8 mouse cellular contexts compared by ENCODE assay signal in genomic region chr10:14321503-14321902, GRCm38 (mm10).
DNase-seq lines count a peak whose midpoint lies in the region; ATAC-seq and TF ChIP-seq lines count a peak whose summit lies in the region.
"Had no signal": no experiment of that assay in that cellular context is flagged by ENCODE, and none has a peak within 500 bp of the region (broad histone marks: within the 10 kb centered on the region; RNA-seq: fewer than 3 reads in every experiment).

No protein-coding gene starts in this region.

- H3K4me2 ChIP-seq in midbrain, embryonic 12.5 days (replicated peaks): no peak overlapping the region
- H3K4me2 ChIP-seq: lung, embryonic 15.5 days had no signal

- intact Hi-C loops in heart, postnatal 36 days (cut with DNase I): loop anchor here (2.0 kb wide), 3 partner anchors 69 to 1305 kb away; no protein-coding TSS in a partner anchor
- intact Hi-C loops in left cerebral cortex, adult 2 months (cut with DNase I): loop anchor here (1.0 to 10.0 kb wide), 4 partner anchors 70 to 754 kb away; no protein-coding TSS in a partner anchor

- no peak overlapping the region for H3K4me3 ChIP-seq in G1E (ENCODE audit: low read depth, low read length)
- no peak overlapping the region for H3K4me3 ChIP-seq in left cerebral cortex, adult 2 months
- no peak overlapping the region for H3K4me3 ChIP-seq in midbrain, embryonic 12.5 days
- H3K4me3 ChIP-seq in spleen, adult 2 months (ENCODE audit: extremely low read depth, insufficient read depth, insufficient read length): no peak overlapping the region
- H3K4me3 ChIP-seq: lung, embryonic 15.5 days had no signal

- H3K4me1 ChIP-seq in G1E (ENCODE audit: insufficient read depth, low read depth, low read length): no peaks in the 10 kb centered on the region
- no peaks in the 10 kb centered on the region for H3K4me1 ChIP-seq in midbrain, embryonic 12.5 days
- H3K4me1 ChIP-seq in spleen, adult 2 months (ENCODE audit: control insufficient read depth, insufficient read depth, insufficient read length): no peaks in the 10 kb centered on the region
- H3K4me1 ChIP-seq: lung, embryonic 15.5 days had no signal

- H3K36me3 ChIP-seq in G1E (replicated peaks): no peaks in the 10 kb centered on the region
- no peaks in the 10 kb centered on the region for H3K36me3 ChIP-seq in midbrain, embryonic 12.5 days
- H3K36me3 ChIP-seq in spleen, adult 2 months (ENCODE audit: control insufficient read depth, insufficient read depth, low read length): no peaks in the 10 kb centered on the region
- H3K36me3 ChIP-seq: lung, embryonic 15.5 days had no signal

- TF ChIP-seq POLR2A in spleen, adult 2 months (IDR thresholded peaks at IDR 0.05; ENCODE audit: low read depth, low read length): no peak

- peak; percentile 58 for TF ChIP-seq CTCF in G1E (IDR thresholded peaks at IDR 0.05; ENCODE audit: low read depth, low read length)
- peak; percentile 93 for TF ChIP-seq CTCF in left cerebral cortex, adult 2 months (IDR thresholded peaks at IDR 0.05)
- TF ChIP-seq CTCF in spleen, adult 2 months (IDR thresholded peaks at IDR 0.05; ENCODE audit: extremely low read depth, insufficient read depth, insufficient read length, insufficient replicate concordance): peak; percentile 69; the same call in 1 of the 2 replicates

- no peaks in the 10 kb centered on the region for H3K9me3 ChIP-seq in G1E (replicated peaks)
- H3K9me3 ChIP-seq in midbrain, embryonic 12.5 days: no peaks in the 10 kb centered on the region
- H3K9me3 ChIP-seq: lung, embryonic 15.5 days had no signal

- 12% methylated on average over 4 of the region's 4 CpGs for WGBS in midbrain, embryonic 12.5 days
- WGBS in spleen, adult 2 months: 0% methylated on average over 4 of the region's 4 CpGs

- H3K27me3 ChIP-seq in G1E (ENCODE audit: insufficient read depth, low read length): no peaks in the 10 kb centered on the region
- H3K27me3 ChIP-seq in midbrain, embryonic 12.5 days: no peaks in the 10 kb centered on the region
- no peaks in the 10 kb centered on the region for H3K27me3 ChIP-seq in spleen, adult 2 months (ENCODE audit: control insufficient read depth, insufficient read depth, low read length)
- H3K27me3 ChIP-seq: lung, embryonic 15.5 days had no signal

- H3K27ac ChIP-seq in left cerebral cortex, adult 2 months: 0 out of 2 replicates have a peak overlapping the region, but pooled peaks have one; percentile 19
- H3K27ac ChIP-seq in midbrain, embryonic 12.5 days (replicated peaks): no peak overlapping the region
- H3K27ac ChIP-seq in spleen, adult 2 months (ENCODE audit: insufficient read depth, low read length): no peak overlapping the region
- H3K27ac ChIP-seq: lung, embryonic 15.5 days had no signal

- H3K9ac ChIP-seq in midbrain, embryonic 12.5 days (replicated peaks): no peak overlapping the region
- H3K9ac ChIP-seq: lung, embryonic 15.5 days had no signal

- ATAC-seq in G1E (ENCODE audit: extremely low read depth, insufficient number of reproducible peaks, low FRiP score, poor library complexity, severe bottlenecking): no peak
- peak; percentile 16; the same call in 1 of the 2 replicates for ATAC-seq in midbrain, embryonic 12.5 days (ENCODE audit: low FRiP score, low read depth)

- peak; percentile 26 for DNase-seq in G1E (ENCODE audit: low spot score)
- DNase-seq in adrenal gland, postnatal 14 days: peak; percentile 72
- peak; percentile 66 for DNase-seq in embryo, embryonic 9.5 days (ENCODE audit: extremely low spot score)
- peak; percentile 78 to 84 for DNase-seq in heart, postnatal 36 days
- DNase-seq in left cerebral cortex, adult 2 months (ENCODE audit: extremely low spot score in 1 of 2, low spot score in 2 of 2): peak; percentile 81 to 92
- DNase-seq in spleen, adult 2 months (ENCODE audit: low read depth in 1 of 2, low spot score in 2 of 2): peak; percentile 31 to 70

Comparison
In these comparisons a context has a peak if more than half of its experiments do, and no peak if none do; other contexts are left out.
1. DNase-seq: peak in every context shown above with its lines; median percentile 86 in left cerebral cortex, adult 2 months; 81 in heart, postnatal 36 days; 72 in adrenal gland, postnatal 14 days; 66 in embryo, embryonic 9.5 days; 50 in spleen, adult 2 months; 26 in G1E.